Mouse (Mus musculus): ENCODE measurements around the gene Sp3.
"Not testable (repeated sequence)": the region's sequence is repeated elsewhere in the genome, so short reads cannot be mapped to it uniquely, and the experiment has no call there.

The Sp3 gene

GRCm38 (mm10) chr2:72915245-72915930 lies 64.9 kb downstream of the Sp3 start:
- no peak for DNase-seq (ENCODE audit: low spot score)

DNA sequence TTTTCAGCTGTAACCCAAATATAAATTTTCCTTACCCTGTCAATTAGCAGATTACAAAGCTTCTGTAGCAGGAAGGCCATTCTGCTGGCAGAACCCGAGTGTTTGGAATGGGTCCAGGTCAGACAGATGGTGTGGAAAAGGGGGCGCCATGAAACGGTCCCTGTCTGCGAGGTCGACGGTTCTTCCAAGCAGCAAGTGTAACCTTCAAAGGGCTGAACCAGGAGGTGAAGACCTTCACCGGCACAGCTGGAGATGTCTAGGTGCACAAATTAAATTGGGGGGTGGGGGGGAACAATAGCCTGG lies 66.8 kb downstream of the Sp3 start:
- DNase-seq (ENCODE audit: low spot score) = no peak

DNA sequence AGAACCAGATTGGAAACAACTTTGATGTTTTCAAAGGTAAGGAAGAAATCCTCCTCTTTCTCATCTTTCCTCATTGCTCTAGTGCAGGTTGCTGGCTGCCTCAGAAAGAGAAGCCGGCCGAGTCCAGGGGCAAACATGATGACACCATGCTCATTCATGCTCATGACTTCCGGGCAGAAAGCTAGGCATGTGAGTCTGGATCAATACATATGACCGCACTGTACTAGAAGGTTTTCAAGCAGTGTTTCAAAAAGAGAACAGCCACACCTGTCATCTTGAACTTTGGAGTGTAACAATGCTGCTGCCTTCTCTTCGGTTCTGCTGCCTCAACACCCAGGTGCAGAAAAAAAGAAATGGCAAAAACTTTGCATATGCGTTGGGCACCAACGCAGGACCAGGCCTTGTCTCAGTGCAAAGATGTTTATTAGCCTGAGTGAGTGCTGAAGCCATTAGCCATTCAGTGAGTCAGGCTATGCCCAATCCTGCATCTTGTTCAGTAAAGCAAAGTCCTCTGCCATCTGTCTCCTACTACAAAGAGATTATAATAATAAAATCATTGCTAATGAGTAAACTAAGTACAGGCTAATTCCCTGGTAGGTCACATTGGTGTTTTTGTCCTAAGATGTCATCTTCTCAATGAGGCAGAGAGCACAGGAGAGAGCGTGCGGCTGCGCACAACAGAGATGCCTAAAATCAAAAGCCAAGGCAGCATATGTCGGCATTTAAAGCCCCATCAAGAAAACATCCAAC lies 67.4 kb downstream of the Sp3 start:
- no peak for DNase-seq (ENCODE audit: low spot score)

DNA sequence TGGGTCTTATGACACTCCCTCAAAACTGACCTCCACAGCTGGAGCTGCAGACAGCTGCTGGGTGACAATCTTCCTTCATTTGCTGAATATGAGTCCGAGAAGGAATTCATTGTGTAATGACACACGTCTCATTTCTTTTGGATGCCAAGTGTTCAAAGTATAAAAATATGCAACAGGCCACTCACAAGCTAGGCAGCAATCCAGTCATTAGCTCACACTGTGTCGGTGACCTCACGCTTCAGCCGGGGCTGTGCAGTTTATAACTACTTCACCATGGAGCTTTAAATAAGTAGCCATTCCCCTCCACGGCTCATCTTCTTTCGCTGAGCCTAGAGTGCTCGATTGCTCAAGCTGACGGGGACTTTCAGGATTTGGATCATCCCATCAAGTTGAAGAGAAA lies 68.7 kb downstream of the Sp3 start:
- no peak for DNase-seq (ENCODE audit: low spot score)

- DNase-seq (ENCODE audit: low spot score) = no peak
Observed at GRCm38 (mm10) chr2:72909046-72909445, 71.2 kb downstream of the Sp3 start.

GRCm38 (mm10) chr2:72908191-72908910 lies 71.9 kb downstream of the Sp3 start:
- no peak for DNase-seq (ENCODE audit: low spot score)

GRCm38 (mm10) chr2:72906745-72907144 lies 73.5 kb downstream of the Sp3 start:
- peak; percentile 32 for DNase-seq (ENCODE audit: low spot score)

GRCm38 (mm10) chr2:72902816-72903680 lies 77.2 kb downstream of the Sp3 start:
- DNase-seq (ENCODE audit: low spot score) = not testable (repeated sequence)

DNA sequence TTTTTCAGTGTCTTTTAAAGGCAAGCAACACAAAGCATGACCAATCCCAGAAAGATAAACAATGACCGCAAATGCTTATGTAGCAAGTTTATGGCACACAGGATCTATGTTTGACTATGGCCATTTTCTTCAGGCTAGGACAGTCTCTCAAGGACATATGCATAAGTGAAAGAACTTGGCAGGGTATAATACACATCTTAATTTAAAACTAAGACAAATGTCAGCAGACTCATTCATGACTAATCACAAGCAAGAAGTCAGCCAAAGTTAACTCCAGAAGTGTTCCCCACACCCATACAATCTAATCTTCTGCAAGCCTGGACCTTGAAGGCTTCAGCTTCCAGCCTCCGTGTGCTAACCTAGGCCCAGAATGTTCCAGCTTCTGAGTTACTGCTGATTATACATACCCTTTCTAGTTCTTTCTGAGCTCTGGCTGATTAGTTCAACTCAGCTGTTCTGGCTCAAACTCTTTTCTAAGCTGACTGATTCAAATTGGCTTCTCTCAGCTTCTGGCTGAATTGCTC lies 81.4 kb downstream of the Sp3 start:
- DNase-seq (ENCODE audit: low spot score) = no peak

DNA sequence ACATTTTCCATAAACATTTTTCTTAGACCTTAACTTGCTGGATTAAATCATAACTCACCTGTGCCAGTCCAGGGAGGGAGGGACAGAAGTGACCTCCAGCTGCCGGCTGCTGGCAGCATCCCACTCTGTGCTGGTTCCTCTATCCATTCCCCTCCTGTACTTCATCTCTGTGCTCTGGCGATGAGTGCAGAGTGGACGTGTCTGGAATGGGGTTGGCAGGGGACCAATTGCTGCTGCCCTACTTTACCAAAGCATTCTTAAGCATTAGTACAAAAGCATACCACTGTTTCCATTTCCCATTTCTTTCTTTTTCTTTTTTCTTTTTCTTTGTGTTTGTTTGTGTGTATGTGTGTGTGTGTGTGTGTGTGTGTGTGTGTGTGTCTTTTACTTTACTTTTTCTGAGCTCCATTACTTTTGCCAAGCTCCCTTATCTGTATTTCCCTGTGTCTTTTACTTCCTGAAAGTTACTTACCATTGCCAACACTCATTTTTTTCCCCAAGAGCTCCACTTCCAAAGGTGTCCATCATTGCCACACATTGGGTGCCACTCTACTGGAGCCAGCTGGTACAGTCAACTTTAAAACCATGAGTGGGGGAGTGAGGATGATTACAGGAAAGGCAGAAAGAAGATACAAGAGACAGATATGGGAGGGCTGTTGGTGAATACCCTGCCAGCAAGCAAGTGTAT lies 82.0 kb downstream of the Sp3 start:
- DNase-seq (ENCODE audit: low spot score) = no peak

DNA sequence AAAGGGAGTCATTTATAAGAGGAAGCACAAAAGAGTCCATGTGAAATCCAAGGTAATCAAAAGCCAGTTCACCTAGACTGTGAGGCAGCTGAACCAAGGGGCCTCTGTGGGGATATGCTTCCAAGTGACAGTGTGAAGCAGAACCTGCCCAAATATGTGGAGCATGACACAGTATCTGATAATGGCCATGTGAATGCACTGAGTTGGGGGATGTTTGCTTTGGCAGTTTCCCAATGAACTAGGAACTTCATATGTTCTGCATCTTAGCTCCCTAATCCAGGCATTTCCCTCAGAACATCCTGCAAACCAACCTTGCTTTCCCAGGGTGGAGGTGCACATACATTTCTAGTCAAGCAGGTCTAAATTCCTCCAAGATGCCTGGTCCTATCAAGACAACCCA lies 90.4 kb downstream of the Sp3 start:
- no peak for DNase-seq (ENCODE audit: low spot score)

All from retina, embryonic 14.5 days (tissue).